Mouse (Mus musculus): Measurements from ENCODE around the gene Pidd1.

GRCm38 (mm10) chr7:141432741-141433516 lies 10.9 kb downstream of the Pidd1 start:
- TF ChIP-seq POLR2A (IDR thresholded peaks at IDR 0.05; ENCODE audit: borderline replicate concordance, insufficient read depth, low read length): peak; percentile 63; the same call in 1 of the 2 replicates
- TF ChIP-seq CTCF (IDR thresholded peaks at IDR 0.05; ENCODE audit: borderline replicate concordance, insufficient read depth, low read depth, low read length): peak; percentile 17; the same call in 1 of the 2 replicates
